Mouse (Mus musculus) kidney, adult 8-10 months (tissue): ENCODE results near the gene C2.
"Not testable (repeated sequence)": the region's sequence is repeated elsewhere in the genome, so short reads cannot be mapped to it uniquely, and the experiment has no call there.

ENCODE experiments used
- DNase-seq, 2 experiments: peaks; one replicate each; pipeline ENCODE4 v3.0.0; 2022

Gene C2

GRCm38 (mm10) chr17:34830776-34831175 is 67.3 kb downstream of the C2 start:
- not testable (repeated sequence) for DNase-seq

- DNase-seq: peak in 1 of 2 experiments; percentile 32
Observed at GRCm38 (mm10) chr17:34814818-34815370, 83.2 kb downstream of the C2 start.

GRCm38 (mm10) chr17:34813747-34814146 is 84.3 kb downstream of the C2 start:
- peak in 1 of 2 experiments; percentile 32 for DNase-seq
